Mouse (Mus musculus) lung, postnatal 0 days (tissue): ENCODE results near the gene Efna2. TPM values are rescaled to one million over a fixed set of nuclear protein-coding genes. Genes with fewer than 3 reads are reported as not detected.
A peak's percentile ranks its signal among the peaks of the same experiment; 100 is the strongest.

Source experiments
- ATAC-seq: fragments of 200-750 bp; cut with Nextera tagmentation; 2 replicates; pipeline ENCODE4 v1.8.0; 2017; ENCODE audit warnings: moderate library complexity
- DNase-seq: peaks from one replicate; pipeline ENCODE4 v3.0.0-alpha.2; 2016; ENCODE audit warnings: low spot score
- H3K27ac ChIP-seq: fragments of 300-500 bp; sonication (generic); 2 replicates; pipeline ENCODE4 v1.5.1; 2014; ENCODE audit warnings: antibody characterized with exemption, mild to moderate bottlenecking, low read length, mixed read lengths
- H3K27me3 ChIP-seq: fragments of 300-500 bp; sonication (generic); replicated peaks from 2 replicates; pipeline ENCODE4 v1.6.1; 2014; ENCODE audit warnings: low read length, mixed read lengths; ENCODE audit not compliant: insufficient read depth
- H3K36me3 ChIP-seq: fragments of 300-500 bp; sonication (generic); 2 replicates; pipeline ENCODE4 v1.6.1; 2014; ENCODE audit warnings: low read length, mixed read lengths; ENCODE audit not compliant: insufficient read depth
- H3K4me1 ChIP-seq: fragments of 300-500 bp; sonication (generic); 2 replicates; pipeline ENCODE4 v1.6.1; 2014; ENCODE audit warnings: antibody characterized with exemption, low read depth, low read length, mixed read lengths; ENCODE audit not compliant: insufficient read depth
- H3K4me2 ChIP-seq: fragments of 300-500 bp; sonication (generic); replicated peaks from 2 replicates; pipeline ENCODE4 v1.6.1; 2014; ENCODE audit warnings: low read depth, mild to moderate bottlenecking, low read length, moderate library complexity, mixed read lengths
- H3K4me3 ChIP-seq: fragments of 300-500 bp; sonication (generic); 2 replicates; pipeline ENCODE4 v1.5.1; 2014; ENCODE audit warnings: low read depth, low read length
- H3K9ac ChIP-seq: fragments of 300-500 bp; sonication (generic); replicated peaks from 2 replicates; pipeline ENCODE4 v1.6.1; 2014; ENCODE audit warnings: low read depth, mild to moderate bottlenecking
- H3K9me3 ChIP-seq: fragments of 300-500 bp; sonication (generic); 2 replicates; pipeline ENCODE4 v1.6.1; 2016; ENCODE audit warnings: low read length, mixed read lengths
- CTCF ChIP-seq: IDR thresholded peaks from 2 replicates; pipeline ENCODE4 v1.5.1; 2016; ENCODE audit warnings: antibody characterized with exemption, mild to moderate bottlenecking
- EP300 ChIP-seq: IDR thresholded peaks from 2 replicates; pipeline ENCODE4 v1.6.1; 2016; ENCODE audit warnings: antibody characterized with exemption, mild to moderate bottlenecking, control low read depth
- WGBS: fragments of 180-500 bp; shearing (Covaris S2); extraction: QIAGEN DNeasy Blood & Tissue Kit; methylation state at CpG from one replicate; pipeline ENCODE4 v1.1.7; 2014; 5-methylcytosine and 5-hydroxymethylcytosine counted together
- polyA plus RNA-seq: library from polyadenylated mRNA; unstranded; fragments of >200 nt; fragmentation: Nextera tagmentation; extraction: Ambion mirVana; gene quantifications from 2 replicates; pipeline ENCODE4 v1.2.1, GENCODE M21; 2015

Efna2 gene
- polyA plus RNA-seq, 1 experiment from 2014 or later: 5.1 TPM

GRCm38 (mm10) chr10:80152071-80152872, 27.0 kb upstream of the Efna2 start:
- H3K9me3 ChIP-seq: no peaks in the 10 kb centered on the region
- H3K9ac ChIP-seq: peak overlapping the region; percentile 77
- H3K36me3 ChIP-seq: peaks cover 43% of the 10 kb centered on the region
- peak; percentile 94 for DNase-seq
- ATAC-seq: peak; percentile 6
- TF ChIP-seq CTCF (no peak), EP300 (peak; percentile 38; the same call in 1 of the 2 replicates)
- 3% methylated on average over 14 of the region's 15 CpGs for WGBS
- H3K4me3 ChIP-seq: peak overlapping the region; percentile 85
- H3K4me2 ChIP-seq: peak overlapping the region; percentile 90
- peak overlapping the region; percentile 96 for H3K27ac ChIP-seq
- H3K4me1 ChIP-seq: peaks cover 33% of the 10 kb centered on the region
- no peaks in the 10 kb centered on the region for H3K27me3 ChIP-seq

- Histone ChIP-seq H3K4me1 (peaks cover 37% of the 10 kb centered on the region), H3K27ac (peak overlapping the region; percentile 96), H3K9me3 (no peaks in the 10 kb centered on the region), H3K4me2 (peak overlapping the region; percentile 90), H3K27me3 (no peaks in the 10 kb centered on the region), H3K9ac (peak overlapping the region; percentile 77), H3K4me3 (peak overlapping the region; percentile 85), H3K36me3 (peaks cover 46% of the 10 kb centered on the region)
- no peak for ATAC-seq
- no peak for TF ChIP-seq EP300
- no peak for TF ChIP-seq CTCF
- DNase-seq: peak; percentile 84
- 28% methylated on average over 3 of the region's 3 CpGs for WGBS
Observed at GRCm38 (mm10) chr10:80152873-80153260, 26.4 kb upstream of the Efna2 start.

- H3K36me3 ChIP-seq: peaks cover 46% of the 10 kb centered on the region
- no peak overlapping the region for H3K9ac ChIP-seq
- no peak for ATAC-seq
Observed at GRCm38 (mm10) chr10:80153713-80154112, 25.6 kb upstream of the Efna2 start.

GRCm38 (mm10) chr10:80154384-80154783, 24.9 kb upstream of the Efna2 start:
- TF ChIP-seq EP300 (no peak), CTCF (no peak)
- Histone ChIP-seq H3K27ac (no peak overlapping the region), H3K36me3 (peaks cover 46% of the 10 kb centered on the region), H3K27me3 (no peaks in the 10 kb centered on the region), H3K9ac (no peak overlapping the region), H3K4me3 (no peak overlapping the region), H3K4me1 (peaks cover 48% of the 10 kb centered on the region), H3K4me2 (no peak overlapping the region), H3K9me3 (no peaks in the 10 kb centered on the region)
- no peak for ATAC-seq
- DNase-seq: no peak
- WGBS: 81% methylated on average over 7 of the region's 7 CpGs

More at GRCm38 (mm10) chr10:80153713-80154112, 25.6 kb upstream of the Efna2 start:
- H3K9me3 ChIP-seq: no peaks in the 10 kb centered on the region
- no peak for TF ChIP-seq CTCF
- no peak for TF ChIP-seq EP300
- WGBS: 72% methylated on average over 19 of the region's 19 CpGs
- peak overlapping the region; percentile 90 for H3K4me2 ChIP-seq
- H3K4me3 ChIP-seq: peak overlapping the region; percentile 85; the same call in 1 of the 2 replicates
- H3K4me1 ChIP-seq: peaks cover 41% of the 10 kb centered on the region
- peak overlapping the region; percentile 96 for H3K27ac ChIP-seq
- H3K27me3 ChIP-seq: no peaks in the 10 kb centered on the region
- DNase-seq: no peak

- Histone ChIP-seq H3K27ac (peak overlapping the region; percentile 98; the same call in 1 of the 2 replicates), H3K4me1 (peaks cover 51% of the 10 kb centered on the region), H3K36me3 (peaks cover 40% of the 10 kb centered on the region), H3K4me2 (no peak overlapping the region), H3K27me3 (no peaks in the 10 kb centered on the region), H3K9ac (no peak overlapping the region), H3K4me3 (no peak overlapping the region), H3K9me3 (no peaks in the 10 kb centered on the region)
- 43% methylated on average over 1 of the region's 1 CpGs for WGBS
- TF ChIP-seq CTCF (no peak), EP300 (no peak)
- ATAC-seq (no peak), DNase-seq (no peak)
Observed at GRCm38 (mm10) chr10:80155277-80155676, 24.0 kb upstream of the Efna2 start.

GRCm38 (mm10) chr10:80156002-80156751, 23.1 kb upstream of the Efna2 start:
- no peak for ATAC-seq
- H3K36me3 ChIP-seq: peaks cover 40% of the 10 kb centered on the region
- peak; percentile 21 for DNase-seq
- no peaks in the 10 kb centered on the region for H3K9me3 ChIP-seq
- H3K4me1 ChIP-seq: peaks cover 57% of the 10 kb centered on the region
- H3K27me3 ChIP-seq: no peaks in the 10 kb centered on the region
- 67% methylated on average over 29 of the region's 29 CpGs for WGBS
- no peak overlapping the region for H3K4me2 ChIP-seq
- H3K27ac ChIP-seq: peak overlapping the region; percentile 98
- no peak for TF ChIP-seq EP300
- TF ChIP-seq CTCF: no peak
- H3K9ac ChIP-seq: no peak overlapping the region
- no peak overlapping the region for H3K4me3 ChIP-seq
